Mouse (Mus musculus): ENCODE measurements around the gene Xpnpep1.

The Xpnpep1 gene

GRCm38 (mm10) chr19:53040164-53041132 lies at the start of gene Xpnpep1:
Gene Xpnpep1, minus strand, starts transcription at chr19:53040214.
- Histone ChIP-seq H3K36me3 (ENCODE audit: insufficient read depth, low read length) (no peaks in the 10 kb centered on the region), H3K4me1 (replicated peaks; ENCODE audit: low read depth, low read length) (peaks cover 71% of the 10 kb centered on the region), H3K4me3 (replicated peaks; ENCODE audit: low read length) (peak within 1 kb of the TSS; percentile 98), H3K9me3 (ENCODE audit: low read length) (no peaks in the 10 kb centered on the region), H3K27me3 (ENCODE audit: insufficient read depth, low read length) (no peaks in the 10 kb centered on the region)
- TF ChIP-seq CTCF (conservative IDR thresholded peaks at IDR 0.05; ENCODE audit: low read length), result no peak
- no peak for TF ChIP-seq NANOG (IDR thresholded peaks at IDR 0.05; ENCODE audit: borderline replicate concordance, low read length)
- no peak for TF ChIP-seq POU5F1 (IDR thresholded peaks at IDR 0.05; ENCODE audit: borderline replicate concordance, low read length)

DNA sequence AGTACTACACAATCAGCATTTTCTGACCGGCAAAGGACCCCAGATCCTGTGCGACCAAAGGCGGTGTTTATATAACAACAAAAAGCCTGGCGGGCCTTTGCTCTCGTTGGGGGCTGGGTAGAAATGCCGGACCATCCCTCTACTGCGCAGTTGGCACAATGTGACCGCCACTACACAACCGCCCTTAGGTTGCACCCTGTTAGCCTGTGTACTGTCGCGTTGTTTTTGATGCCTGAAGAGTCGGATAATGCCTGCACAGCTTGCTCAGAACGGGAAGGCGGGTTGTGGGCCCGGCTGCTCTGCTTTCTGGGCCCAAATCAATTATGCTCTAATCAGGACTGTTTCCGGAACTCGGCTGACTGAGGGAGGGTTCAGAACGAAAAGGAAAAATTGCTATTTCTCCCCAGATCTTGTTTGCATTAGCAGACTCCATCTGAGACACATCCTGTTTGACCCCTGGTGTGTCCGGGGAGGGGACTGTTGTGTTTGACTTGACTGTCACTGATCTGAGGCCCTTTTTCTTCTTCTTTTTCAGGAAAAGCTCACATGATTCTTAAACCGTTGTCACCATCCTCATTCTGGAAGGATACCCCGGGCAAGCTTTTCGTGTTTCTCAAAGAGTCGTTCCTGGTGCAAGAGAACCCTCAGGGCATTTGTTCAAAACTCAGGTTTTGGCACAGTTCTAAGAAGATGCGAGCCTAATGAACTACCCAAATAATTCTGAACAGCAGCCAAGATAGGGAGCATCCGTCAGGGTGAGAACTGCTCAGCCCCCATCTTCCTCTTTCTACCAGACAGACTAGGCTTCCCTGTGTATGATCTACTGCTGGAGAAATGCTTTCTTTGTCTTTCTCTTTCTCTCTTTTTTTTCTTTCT lies 47.5 kb upstream of the Xpnpep1 start:
- peaks cover 71% of the 10 kb centered on the region for H3K4me1 ChIP-seq (replicated peaks; ENCODE audit: low read depth, low read length)
- H3K27me3 ChIP-seq (ENCODE audit: insufficient read depth, low read length), result peaks cover 11% of the 10 kb centered on the region
- TF ChIP-seq NANOG (IDR thresholded peaks at IDR 0.05; ENCODE audit: borderline replicate concordance, low read length) (no peak), CTCF (conservative IDR thresholded peaks at IDR 0.05; ENCODE audit: low read length) (no peak), POU5F1 (IDR thresholded peaks at IDR 0.05; ENCODE audit: borderline replicate concordance, low read length) (no peak)
- peak overlapping the region; percentile 67 for H3K4me3 ChIP-seq (replicated peaks; ENCODE audit: low read length)
- H3K9me3 ChIP-seq (ENCODE audit: low read length), result peaks cover 6% of the 10 kb centered on the region; the same call in 1 of the 2 replicates
- no peaks in the 10 kb centered on the region for H3K36me3 ChIP-seq (ENCODE audit: insufficient read depth, low read length)

- peaks cover 64% of the 10 kb centered on the region for H3K4me1 ChIP-seq (replicated peaks; ENCODE audit: low read depth, low read length)
- peaks cover 6% of the 10 kb centered on the region; the same call in 1 of the 2 replicates for H3K9me3 ChIP-seq (ENCODE audit: low read length)
- H3K4me3 ChIP-seq (replicated peaks; ENCODE audit: low read length), result peak overlapping the region; percentile 67
- H3K36me3 ChIP-seq (ENCODE audit: insufficient read depth, low read length), result no peaks in the 10 kb centered on the region
- TF ChIP-seq POU5F1 (IDR thresholded peaks at IDR 0.05; ENCODE audit: borderline replicate concordance, low read length) (no peak), NANOG (IDR thresholded peaks at IDR 0.05; ENCODE audit: borderline replicate concordance, low read length) (no peak), CTCF (conservative IDR thresholded peaks at IDR 0.05; ENCODE audit: low read length) (no peak)
- H3K27me3 ChIP-seq (ENCODE audit: insufficient read depth, low read length), result peaks cover 11% of the 10 kb centered on the region
Measured at GRCm38 (mm10) chr19:53086861-53087260, 46.8 kb upstream of the Xpnpep1 start.

DNA sequence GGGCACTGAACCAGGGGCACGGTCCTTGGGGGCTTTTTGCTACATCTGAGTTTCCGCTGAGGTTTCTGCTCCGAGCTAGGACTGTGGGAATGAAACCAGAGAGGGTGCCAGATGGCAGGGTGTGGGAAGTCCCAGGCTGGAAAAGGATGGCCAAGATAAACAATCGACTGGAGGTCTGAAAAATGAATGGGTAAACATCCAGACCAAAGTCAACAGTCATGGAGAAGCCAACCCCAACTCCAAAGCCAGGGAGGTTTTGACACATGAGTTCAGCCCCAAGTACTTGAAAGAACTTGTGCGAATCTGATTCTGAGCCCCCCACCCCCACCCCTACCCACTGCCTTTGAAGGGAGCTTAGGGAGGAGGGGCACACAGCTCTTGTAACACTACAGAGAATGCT lies 44.7 kb upstream of the Xpnpep1 start:
- peaks cover 6% of the 10 kb centered on the region; the same call in 1 of the 2 replicates for H3K9me3 ChIP-seq (ENCODE audit: low read length)
- peaks cover 64% of the 10 kb centered on the region for H3K4me1 ChIP-seq (replicated peaks; ENCODE audit: low read depth, low read length)
- peaks cover 12% of the 10 kb centered on the region for H3K27me3 ChIP-seq (ENCODE audit: insufficient read depth, low read length)
- H3K36me3 ChIP-seq (ENCODE audit: insufficient read depth, low read length), result no peaks in the 10 kb centered on the region
- TF ChIP-seq CTCF (conservative IDR thresholded peaks at IDR 0.05; ENCODE audit: low read length) (no peak), POU5F1 (IDR thresholded peaks at IDR 0.05; ENCODE audit: borderline replicate concordance, low read length) (no peak), NANOG (IDR thresholded peaks at IDR 0.05; ENCODE audit: borderline replicate concordance, low read length) (no peak)
- no peak overlapping the region for H3K4me3 ChIP-seq (replicated peaks; ENCODE audit: low read length)

- Histone ChIP-seq H3K36me3 (ENCODE audit: insufficient read depth, low read length) (no peaks in the 10 kb centered on the region), H3K27me3 (ENCODE audit: insufficient read depth, low read length) (peaks cover 14% of the 10 kb centered on the region), H3K4me1 (replicated peaks; ENCODE audit: low read depth, low read length) (peaks cover 62% of the 10 kb centered on the region), H3K9me3 (ENCODE audit: low read length) (peaks cover 6% of the 10 kb centered on the region; the same call in 1 of the 2 replicates), H3K4me3 (replicated peaks; ENCODE audit: low read length) (no peak overlapping the region)
- TF ChIP-seq CTCF (conservative IDR thresholded peaks at IDR 0.05; ENCODE audit: low read length) (no peak), NANOG (IDR thresholded peaks at IDR 0.05; ENCODE audit: borderline replicate concordance, low read length) (no peak), POU5F1 (IDR thresholded peaks at IDR 0.05; ENCODE audit: borderline replicate concordance, low read length) (no peak)
Measured at GRCm38 (mm10) chr19:53082862-53083261, 42.8 kb upstream of the Xpnpep1 start.

DNA sequence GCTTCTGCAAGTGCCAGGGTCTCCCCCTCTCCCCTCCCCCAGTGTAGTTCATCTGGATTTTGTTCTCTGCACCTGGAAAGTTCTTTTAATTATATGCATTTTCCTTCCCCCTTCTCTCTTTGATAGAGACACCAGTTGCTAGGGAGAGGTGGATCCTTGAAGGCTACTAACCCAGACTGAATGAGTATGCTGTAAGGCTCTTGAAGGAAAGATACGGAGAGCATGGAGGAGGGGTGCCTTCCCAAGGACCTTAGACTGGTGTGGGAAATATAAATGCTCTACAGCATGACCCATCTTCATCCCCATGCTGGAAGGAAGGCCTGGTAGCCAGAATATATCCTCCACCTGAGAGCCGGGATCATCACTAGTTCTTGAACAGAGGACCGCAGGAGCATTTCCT lies 41.3 kb upstream of the Xpnpep1 start:
- Histone ChIP-seq H3K27me3 (ENCODE audit: insufficient read depth, low read length) (peaks cover 8% of the 10 kb centered on the region), H3K36me3 (ENCODE audit: insufficient read depth, low read length) (no peaks in the 10 kb centered on the region), H3K4me3 (replicated peaks; ENCODE audit: low read length) (no peak overlapping the region), H3K9me3 (ENCODE audit: low read length) (peaks cover 6% of the 10 kb centered on the region; the same call in 1 of the 2 replicates), H3K4me1 (replicated peaks; ENCODE audit: low read depth, low read length) (peaks cover 47% of the 10 kb centered on the region)
- TF ChIP-seq POU5F1 (IDR thresholded peaks at IDR 0.05; ENCODE audit: borderline replicate concordance, low read length) (no peak), NANOG (IDR thresholded peaks at IDR 0.05; ENCODE audit: borderline replicate concordance, low read length) (no peak), CTCF (conservative IDR thresholded peaks at IDR 0.05; ENCODE audit: low read length) (no peak)

GRCm38 (mm10) chr19:53080921-53081320 lies 40.9 kb upstream of the Xpnpep1 start:
- TF ChIP-seq CTCF (conservative IDR thresholded peaks at IDR 0.05; ENCODE audit: low read length) (no peak), POU5F1 (IDR thresholded peaks at IDR 0.05; ENCODE audit: borderline replicate concordance, low read length) (no peak), NANOG (IDR thresholded peaks at IDR 0.05; ENCODE audit: borderline replicate concordance, low read length) (no peak)
- H3K36me3 ChIP-seq (ENCODE audit: insufficient read depth, low read length), result no peaks in the 10 kb centered on the region
- H3K9me3 ChIP-seq (ENCODE audit: low read length), result peaks cover 6% of the 10 kb centered on the region; the same call in 1 of the 2 replicates
- no peak overlapping the region for H3K4me3 ChIP-seq (replicated peaks; ENCODE audit: low read length)
- H3K4me1 ChIP-seq (replicated peaks; ENCODE audit: low read depth, low read length), result peaks cover 46% of the 10 kb centered on the region
- H3K27me3 ChIP-seq (ENCODE audit: insufficient read depth, low read length), result peaks cover 4% of the 10 kb centered on the region

- Histone ChIP-seq H3K4me1 (replicated peaks; ENCODE audit: low read depth, low read length) (peaks cover 47% of the 10 kb centered on the region), H3K36me3 (ENCODE audit: insufficient read depth, low read length) (no peaks in the 10 kb centered on the region), H3K9me3 (ENCODE audit: low read length) (peaks cover 6% of the 10 kb centered on the region; the same call in 1 of the 2 replicates), H3K27me3 (ENCODE audit: insufficient read depth, low read length) (0 out of 2 replicates have a peak, but pooled peaks cover 4% of the 10 kb centered on the region), H3K4me3 (replicated peaks; ENCODE audit: low read length) (no peak overlapping the region)
- TF ChIP-seq NANOG (IDR thresholded peaks at IDR 0.05; ENCODE audit: borderline replicate concordance, low read length) (no peak), POU5F1 (IDR thresholded peaks at IDR 0.05; ENCODE audit: borderline replicate concordance, low read length) (no peak), CTCF (conservative IDR thresholded peaks at IDR 0.05; ENCODE audit: low read length) (no peak)
Measured at GRCm38 (mm10) chr19:53080487-53080886, 40.5 kb upstream of the Xpnpep1 start.

Data from E14TG2a.4 (cell line).